Mouse (Mus musculus) forebrain, embryonic 11.5 days (tissue): ENCODE results near the gene Hpn. TPM values are rescaled to one million over a fixed set of nuclear protein-coding genes. Genes with fewer than 3 reads are reported as not detected.

Source experiments
- ATAC-seq: fragments of 200-750 bp; cut with Nextera tagmentation; replicated peaks from 2 replicates; pipeline ENCODE4 v1.8.0; 2017; ENCODE audit warnings: moderate TSS enrichment; ENCODE audit not compliant: low FRiP score
- DNase-seq: peaks from one replicate; pipeline ENCODE4 v3.0.0-alpha.2; 2017; ENCODE audit warnings: low spot score
- H3K27ac ChIP-seq: fragments of 300-500 bp; sonication (generic); 2 replicates; pipeline ENCODE4 v1.5.1; 2014; ENCODE audit warnings: low read depth, low read length
- H3K27me3 ChIP-seq: fragments of 300-500 bp; sonication (generic); 2 replicates; pipeline ENCODE4 v1.6.1; 2014; ENCODE audit warnings: mild to moderate bottlenecking, low read length, mixed read lengths; ENCODE audit not compliant: control insufficient read depth, insufficient read depth
- H3K36me3 ChIP-seq: fragments of 300-500 bp; sonication (generic); 2 replicates; pipeline ENCODE4 v1.6.1; 2014; ENCODE audit warnings: mild to moderate bottlenecking, low read length, moderate library complexity, mixed read lengths; ENCODE audit not compliant: control insufficient read depth, insufficient read depth
- H3K4me1 ChIP-seq: fragments of 300-500 bp; sonication (generic); replicated peaks from 2 replicates; pipeline ENCODE4 v1.6.1; 2014; ENCODE audit warnings: low read length, mixed read lengths; ENCODE audit not compliant: control insufficient read depth, insufficient read depth
- H3K4me2 ChIP-seq: fragments of 300-500 bp; sonication (generic); 2 replicates; pipeline ENCODE4 v1.6.1; 2014; ENCODE audit warnings: low read depth, mild to moderate bottlenecking, low read length, moderate library complexity, mixed read lengths; ENCODE audit not compliant: severe bottlenecking
- H3K4me3 ChIP-seq: fragments of 300-500 bp; sonication (generic); 2 replicates; pipeline ENCODE4 v1.5.1; 2014; ENCODE audit warnings: low read depth, low read length
- H3K9ac ChIP-seq: fragments of 300-500 bp; sonication (generic); 2 replicates; pipeline ENCODE4 v1.6.1; 2014; ENCODE audit warnings: low read length
- H3K9me3 ChIP-seq: fragments of 300-500 bp; sonication (generic); 2 replicates; pipeline ENCODE4 v1.6.1; 2016; ENCODE audit warnings: low read length, mixed read lengths; ENCODE audit not compliant: control insufficient read depth
- WGBS: fragments of 180-500 bp; shearing (Covaris S2); extraction: QIAGEN DNeasy Blood & Tissue Kit; methylation state at CpG from one replicate; pipeline ENCODE4 v1.1.7; 2014; 5-methylcytosine and 5-hydroxymethylcytosine counted together
- polyA plus RNA-seq: library from polyadenylated mRNA; unstranded; fragments of >200 nt; fragmentation: Nextera tagmentation; extraction: Ambion mirVana; gene quantifications from 2 replicates; pipeline ENCODE4 v1.2.1, GENCODE M21; 2014

Gene Hpn
- polyA plus RNA-seq, 1 experiment from 2014 or later, result 0.29 TPM

DNA sequence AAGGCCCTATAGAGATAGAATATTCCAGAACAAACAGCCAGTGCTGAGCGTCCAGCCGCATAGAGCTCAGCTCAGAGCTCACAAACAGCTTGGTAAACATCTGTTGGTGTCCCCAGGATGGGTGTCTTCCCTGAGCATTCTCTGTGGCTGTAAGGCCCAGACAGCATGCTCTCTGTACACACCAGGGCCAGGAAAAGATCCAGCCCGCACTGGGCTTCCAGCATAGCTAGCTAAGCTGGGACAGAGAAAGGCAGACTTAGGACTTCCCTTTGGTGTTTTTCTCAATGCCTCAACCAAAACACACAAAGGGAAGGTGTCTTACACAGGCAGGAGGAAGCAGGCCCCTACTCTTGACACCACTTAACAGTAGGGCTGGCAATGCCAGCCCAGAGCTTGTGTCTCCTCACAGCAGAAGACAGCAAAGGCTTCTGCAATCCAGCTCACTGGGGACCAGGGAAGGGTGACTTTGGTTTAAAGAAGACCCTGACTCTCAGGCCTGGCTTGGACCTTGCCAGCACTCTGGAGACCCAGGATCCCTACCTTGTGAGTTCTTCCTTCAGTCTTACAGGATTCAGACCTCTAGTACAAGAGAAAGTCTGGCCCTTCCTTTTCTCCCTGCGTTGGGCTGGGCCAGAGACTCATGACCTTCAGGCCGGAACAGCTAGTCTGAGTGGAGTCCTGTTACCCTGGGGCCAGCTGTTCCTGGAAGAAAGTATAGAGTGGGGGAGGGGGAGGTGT, 40.4 kb upstream of the Hpn start, which contains the start of gene Gramd1a:
Gene Gramd1a, minus strand, starts transcription at position 601 of the 738 bp plus-strand sequence.
- H3K4me2 ChIP-seq, result no peak within 1 kb of the TSS
- H3K36me3 ChIP-seq, result no peaks in the 10 kb centered on the region
- H3K27me3 ChIP-seq, result no peaks in the 10 kb centered on the region
- 66% methylated on average over 5 of the region's 5 CpGs for WGBS
- ATAC-seq, result no peak
- H3K9ac ChIP-seq, result no peak within 1 kb of the TSS
- no peaks in the 10 kb centered on the region for H3K9me3 ChIP-seq
- no peak for DNase-seq
- no peak within 1 kb of the TSS for H3K4me3 ChIP-seq
- peaks cover 6% of the 10 kb centered on the region; the same call in 1 of the 2 replicates for H3K4me1 ChIP-seq
- no peak within 1 kb of the TSS for H3K27ac ChIP-seq

DNA sequence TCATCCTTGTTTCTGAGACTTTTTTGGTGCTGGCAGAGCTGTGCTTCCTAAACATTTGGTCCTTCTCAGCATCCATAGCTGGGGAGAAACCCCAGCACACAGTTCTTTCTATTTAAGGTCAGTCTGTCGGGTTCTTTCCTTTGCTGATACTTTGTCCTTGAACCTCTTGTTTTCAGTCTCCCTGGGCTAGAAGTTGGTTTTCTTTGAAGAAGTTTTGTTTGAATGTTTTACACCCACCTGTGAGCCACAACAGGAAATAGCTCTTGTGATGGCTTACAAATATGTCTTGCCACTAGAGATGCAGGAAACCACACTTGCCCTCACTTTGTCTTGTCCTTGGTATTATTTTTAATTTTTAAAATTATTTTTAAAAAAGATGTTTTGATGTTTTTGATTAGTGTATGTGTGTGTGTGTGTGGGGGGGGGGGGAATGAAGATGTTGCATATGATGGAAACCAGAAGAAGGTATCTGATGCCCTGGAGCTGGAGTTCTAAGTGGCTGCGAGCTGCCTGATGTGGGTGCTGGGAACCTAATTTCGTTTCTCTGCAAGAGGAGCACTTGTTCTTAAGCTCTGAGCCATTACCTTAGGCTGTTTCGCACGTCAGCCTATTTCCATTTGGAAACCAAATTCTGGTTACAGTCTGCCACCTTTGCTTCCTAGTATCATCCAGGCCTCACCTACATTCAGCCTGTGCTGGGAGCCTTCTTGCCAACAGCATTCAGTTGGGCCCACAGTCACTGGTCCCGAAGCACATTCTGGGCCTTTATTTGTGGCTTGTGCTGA, 38.6 kb upstream of the Hpn start:
- ATAC-seq, result no peak
- H3K4me3 ChIP-seq, result no peak overlapping the region
- DNase-seq, result no peak

DNA sequence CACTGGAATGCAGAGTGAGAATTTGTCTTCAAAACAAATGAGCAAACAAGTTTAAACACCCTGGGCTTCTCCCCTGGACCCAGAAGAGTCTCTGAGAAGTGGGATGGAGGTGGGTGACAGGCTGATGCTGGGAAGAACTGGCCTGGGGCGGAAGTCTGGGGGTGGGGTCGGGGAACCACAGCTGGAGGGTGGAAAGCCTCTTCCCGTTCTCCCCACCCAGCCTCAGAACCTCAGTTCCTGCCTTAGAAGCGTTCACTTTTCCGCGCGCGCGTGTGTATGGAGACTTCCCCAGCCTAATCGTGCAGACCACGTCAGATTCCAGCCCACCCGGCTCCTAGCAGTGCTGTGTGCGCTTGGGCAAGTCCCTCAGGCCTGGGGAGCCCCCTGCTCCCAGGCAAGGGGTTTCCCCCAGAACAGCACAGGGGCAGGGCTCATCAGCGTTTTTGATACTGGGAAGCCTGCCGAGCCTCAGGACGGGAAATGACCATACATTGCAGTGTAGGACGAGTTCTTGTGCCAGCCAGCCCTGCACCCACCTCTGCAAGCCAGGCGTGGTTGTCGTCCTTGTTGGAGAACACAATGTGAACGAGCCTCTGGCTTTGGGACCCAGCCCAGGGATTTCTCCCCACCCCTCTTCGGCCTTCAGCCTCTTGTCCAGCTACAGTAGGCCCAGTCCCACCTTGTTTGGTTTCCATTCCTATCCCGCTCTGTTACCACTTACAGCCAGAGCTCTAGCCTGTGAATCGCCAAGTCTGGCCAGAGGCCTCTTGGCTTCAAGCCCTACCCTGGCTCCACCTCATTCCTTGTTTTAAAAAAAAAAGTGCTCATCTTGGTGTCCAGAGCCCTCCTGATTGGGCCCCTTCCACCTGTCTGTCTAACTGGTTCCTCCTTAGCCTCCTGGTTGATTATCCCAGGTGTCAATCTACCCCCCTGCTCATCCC, 36.5 kb upstream of the Hpn start:
- Histone ChIP-seq H3K4me1 (peaks cover 16% of the 10 kb centered on the region; the same call in 1 of the 2 replicates), H3K36me3 (peaks cover 2% of the 10 kb centered on the region; the same call in 1 of the 2 replicates), H3K27ac (peak overlapping the region; percentile 89), H3K9me3 (no peaks in the 10 kb centered on the region), H3K27me3 (no peaks in the 10 kb centered on the region), H3K4me3 (peak overlapping the region; percentile 89), H3K4me2 (peak overlapping the region; percentile 70), H3K9ac (peak overlapping the region; percentile 94)
- ATAC-seq (peak; percentile 25), DNase-seq (peak; percentile 75)
- 26% methylated on average over 23 of the region's 23 CpGs for WGBS

More for the DNA sequence above, 38.6 kb upstream of the Hpn start:
- Histone ChIP-seq H3K9ac (no peak overlapping the region), H3K27me3 (no peaks in the 10 kb centered on the region), H3K36me3 (no peaks in the 10 kb centered on the region), H3K9me3 (no peaks in the 10 kb centered on the region), H3K4me2 (no peak overlapping the region), H3K27ac (no peak overlapping the region), H3K4me1 (peaks cover 8% of the 10 kb centered on the region; the same call in 1 of the 2 replicates)
- 91% methylated on average over 6 of the region's 6 CpGs for WGBS

DNA sequence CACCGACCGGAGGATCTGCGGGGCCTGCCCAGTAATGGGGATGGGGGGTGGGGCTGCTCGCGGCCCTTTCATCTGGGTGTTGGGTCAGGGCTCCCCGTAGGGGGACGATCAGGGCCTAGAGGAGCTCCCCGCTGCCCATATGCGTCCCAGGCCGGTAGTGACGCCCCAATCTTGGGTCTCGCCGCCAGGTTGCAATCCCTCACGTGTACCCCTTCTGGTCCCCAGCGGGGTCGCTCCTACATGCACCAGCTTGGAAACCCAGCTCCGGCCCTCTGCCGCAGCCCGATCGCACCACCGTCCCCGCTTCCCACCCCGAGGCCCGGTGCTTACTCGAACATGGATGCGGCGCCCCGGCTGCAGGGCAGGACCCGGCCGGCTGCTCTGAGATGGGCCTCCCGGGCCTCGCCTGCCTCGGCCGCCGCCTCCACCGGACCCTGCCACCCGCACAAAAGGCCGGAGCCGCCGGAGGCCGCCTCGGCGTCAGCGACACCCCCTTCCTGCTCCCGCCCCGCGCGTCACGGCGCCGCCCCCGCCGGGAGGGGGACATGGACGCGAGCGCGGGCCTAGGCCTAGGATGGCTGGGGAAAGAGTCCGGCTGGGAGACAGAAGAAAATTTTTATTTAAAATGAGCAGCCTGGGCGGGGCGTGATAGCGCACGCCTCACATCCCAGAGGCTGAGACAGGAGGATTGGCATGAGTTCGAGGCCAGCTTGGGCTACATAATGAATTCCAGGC, 35.6 kb upstream of the Hpn start:
- ATAC-seq, result peak; percentile 85
- H3K36me3 ChIP-seq, result peaks cover 2% of the 10 kb centered on the region; the same call in 1 of the 2 replicates
- peak; percentile 92 for DNase-seq
- WGBS, result under 1% methylated on average over 61 of the region's 63 CpGs
- H3K9ac ChIP-seq, result peak overlapping the region; percentile 94
- H3K4me2 ChIP-seq, result peak overlapping the region; percentile 70
- no peaks in the 10 kb centered on the region for H3K9me3 ChIP-seq
- peak overlapping the region; percentile 89 for H3K27ac ChIP-seq
- H3K4me3 ChIP-seq, result peak overlapping the region; percentile 89
- no peaks in the 10 kb centered on the region for H3K27me3 ChIP-seq
- H3K4me1 ChIP-seq, result peaks cover 16% of the 10 kb centered on the region; the same call in 1 of the 2 replicates

DNA sequence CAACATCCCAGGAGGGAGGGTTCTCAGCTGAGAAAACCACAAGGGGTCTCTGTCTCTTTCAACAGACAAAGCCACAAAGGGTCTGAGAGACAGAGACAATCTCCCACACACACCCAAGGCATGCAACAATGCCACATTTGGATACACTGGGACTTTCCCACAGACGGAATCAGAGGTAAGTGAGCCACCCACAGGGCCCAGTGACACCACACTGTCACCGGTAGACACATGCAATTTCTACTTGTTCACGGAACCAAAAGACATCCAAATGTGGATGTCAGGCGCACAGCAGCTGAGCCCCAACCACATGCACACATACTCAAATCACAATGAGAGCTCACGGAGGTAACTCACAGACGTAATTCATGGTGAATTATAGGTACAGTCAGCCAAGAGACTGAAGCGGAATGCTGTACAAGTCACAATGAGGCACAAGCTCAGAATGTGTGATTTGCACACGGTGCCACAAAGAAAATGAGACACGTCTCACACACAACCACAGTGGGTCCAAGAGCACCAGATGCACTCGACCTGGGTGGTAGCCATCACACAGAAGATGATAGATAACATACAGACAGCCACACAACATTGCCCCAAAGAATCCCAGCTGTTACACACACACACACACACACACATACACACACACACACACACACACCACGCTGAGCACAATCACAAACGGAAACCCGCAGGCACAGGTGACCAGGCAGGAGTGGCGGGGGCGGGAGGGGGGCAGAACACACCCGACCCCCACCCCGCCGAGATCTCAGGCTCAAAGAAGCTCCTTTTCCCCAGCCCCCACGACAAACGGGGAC, 34.9 kb upstream of the Hpn start:
- peak overlapping the region; percentile 94 for H3K9ac ChIP-seq
- WGBS, result 3% methylated on average over 20 of the region's 20 CpGs
- peak overlapping the region; percentile 70 for H3K4me2 ChIP-seq
- no peaks in the 10 kb centered on the region for H3K27me3 ChIP-seq
- H3K27ac ChIP-seq, result peak overlapping the region; percentile 89
- no peaks in the 10 kb centered on the region for H3K9me3 ChIP-seq
- peaks cover 2% of the 10 kb centered on the region; the same call in 1 of the 2 replicates for H3K36me3 ChIP-seq
- no peak for ATAC-seq
- no peak for DNase-seq
- H3K4me3 ChIP-seq, result peak overlapping the region; percentile 89
- H3K4me1 ChIP-seq, result peaks cover 16% of the 10 kb centered on the region; the same call in 1 of the 2 replicates

DNA sequence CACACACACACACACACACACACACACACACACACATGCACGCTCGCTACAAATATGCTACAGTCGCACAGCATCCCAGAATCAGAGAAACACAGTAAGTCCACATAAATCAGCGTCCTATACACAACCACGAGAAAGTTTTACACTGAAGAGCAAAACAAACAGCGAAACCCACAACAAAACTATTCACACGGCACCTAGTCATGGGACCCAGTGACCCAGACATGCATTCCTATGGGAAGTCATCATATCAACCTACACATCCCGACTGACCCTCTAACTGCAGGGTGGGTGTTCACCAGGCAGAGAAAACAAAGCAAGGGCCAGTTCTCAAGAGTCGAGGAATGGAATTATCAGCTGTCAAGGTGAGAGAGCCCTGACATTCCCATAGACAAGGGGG, 34.2 kb upstream of the Hpn start:
- peak overlapping the region; percentile 89 for H3K27ac ChIP-seq
- WGBS, result 44% methylated on average over 9 of the region's 9 CpGs
- peaks cover 17% of the 10 kb centered on the region; the same call in 1 of the 2 replicates for H3K4me1 ChIP-seq
- peak overlapping the region; percentile 70 for H3K4me2 ChIP-seq
- H3K27me3 ChIP-seq, result no peaks in the 10 kb centered on the region
- H3K9ac ChIP-seq, result peak overlapping the region; percentile 94
- H3K9me3 ChIP-seq, result no peaks in the 10 kb centered on the region
- DNase-seq (no peak), ATAC-seq (no peak)
- H3K4me3 ChIP-seq, result peak overlapping the region; percentile 89
- H3K36me3 ChIP-seq, result peaks cover 2% of the 10 kb centered on the region; the same call in 1 of the 2 replicates

DNA sequence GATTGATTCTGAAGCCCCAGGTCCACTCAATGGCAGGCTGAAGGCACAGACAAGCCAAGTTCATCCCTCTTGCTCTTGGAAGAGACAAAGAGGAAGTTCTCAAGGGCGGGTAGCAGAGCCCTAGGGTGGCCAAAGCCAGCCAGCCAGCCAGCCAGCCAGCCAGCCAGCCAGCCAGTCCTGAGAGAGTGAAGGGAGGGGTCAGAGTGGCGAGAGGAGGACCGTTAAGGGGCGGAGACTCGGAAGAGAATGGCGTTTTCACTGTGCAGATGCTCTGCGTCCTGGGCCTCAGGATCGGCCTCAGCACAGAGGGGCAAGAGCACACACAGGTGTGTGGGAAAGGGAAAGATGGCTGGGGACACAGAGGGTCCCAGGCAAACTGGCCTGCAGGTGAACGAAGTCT, 33.7 kb upstream of the Hpn start:
- peak; percentile 48 for ATAC-seq
- peak; percentile 78 for DNase-seq
- H3K27ac ChIP-seq, result peak overlapping the region; percentile 89
- peak overlapping the region; percentile 70 for H3K4me2 ChIP-seq
- no peaks in the 10 kb centered on the region for H3K27me3 ChIP-seq
- 5% methylated on average over 9 of the region's 9 CpGs for WGBS
- peak overlapping the region; percentile 94 for H3K9ac ChIP-seq
- peak overlapping the region; percentile 89 for H3K4me3 ChIP-seq
- H3K4me1 ChIP-seq, result peaks cover 18% of the 10 kb centered on the region; the same call in 1 of the 2 replicates
- H3K36me3 ChIP-seq, result peaks cover 2% of the 10 kb centered on the region; the same call in 1 of the 2 replicates
- no peaks in the 10 kb centered on the region for H3K9me3 ChIP-seq
